In genomic region chr10:84020023-84020620, GRCm38 (mm10) we compare ENCODE assay signal across 9 mouse cellular contexts.
A peak's percentile ranks its signal among the peaks of the same experiment; 100 is the strongest.
DNase-seq lines count a peak whose midpoint lies in the region; ATAC-seq and TF ChIP-seq lines count a peak whose summit lies in the region.
"Had no signal": no experiment of that assay in that cellular context is flagged by ENCODE, and none has a peak within 500 bp of the region (broad histone marks: within the 10 kb centered on the region; RNA-seq: fewer than 3 reads in every experiment).

No protein-coding gene starts in this region.

- peak; percentile 20 for DNase-seq in cerebellum, adult 11 months
- DNase-seq in spleen, adult 2 months (ENCODE audit: low read depth in 1 of 2, low spot score in 2 of 2) = peak in 1 of 2 experiments; percentile 23
- DNase-seq in spleen, adult 12 weeks (ENCODE audit: low spot score) = no peak
- peak; percentile 75 for DNase-seq in embryo, embryonic 10 days (ENCODE audit: low spot score)
- DNase-seq in heart, postnatal 4 days = peak; percentile 82
- DNase-seq in liver, embryonic 14.5 days (ENCODE audit: low read depth in 3 of 3, low spot score in 3 of 3) = no peak
- peak; percentile 60 for DNase-seq in stomach, postnatal 0 days (ENCODE audit: low spot score)

- 46% methylated on average over 10 of the region's 10 CpGs for WGBS in spleen, adult 2 months
- WGBS in liver, embryonic 14.5 days (ENCODE audit: insufficient replicate concordance) = 26% methylated on average over 10 of the region's 10 CpGs
- 54% methylated on average over 10 of the region's 10 CpGs for whole genome bisulfite sequencing in stomach, postnatal 0 days

- no peak for TF ChIP-seq POLR2A in spleen, adult 2 months (IDR thresholded peaks at IDR 0.05; ENCODE audit: low read depth, low read length)

- H3K4me2 ChIP-seq in liver, embryonic 14.5 days (ENCODE audit: low read depth) = no peak overlapping the region
- H3K4me2 ChIP-seq in stomach, postnatal 0 days (replicated peaks; ENCODE audit: low read depth) = no peak overlapping the region

- H3K36me3 ChIP-seq in spleen, adult 2 months (ENCODE audit: control insufficient read depth, insufficient read depth, low read length) = no peaks in the 10 kb centered on the region
- no peaks in the 10 kb centered on the region for H3K36me3 ChIP-seq in liver, embryonic 14.5 days (replicated peaks; ENCODE audit: control insufficient read depth, insufficient read depth, low read depth)
- H3K36me3 ChIP-seq in stomach, postnatal 0 days (ENCODE audit: control insufficient read depth, insufficient read depth, low read length) = no peaks in the 10 kb centered on the region
- H3K36me3 ChIP-seq: neural tube, embryonic 13.5 days had no signal

- H3K4me1 ChIP-seq in spleen, adult 2 months (ENCODE audit: control insufficient read depth, insufficient read depth, insufficient read length) = no peaks in the 10 kb centered on the region
- H3K4me1 ChIP-seq in liver, embryonic 14.5 days (replicated peaks; ENCODE audit: control insufficient read depth in 2 of 2, insufficient read depth in 2 of 2, low read length in 1 of 2) = no peaks in the 10 kb centered on the region
- no peaks in the 10 kb centered on the region for H3K4me1 ChIP-seq in stomach, postnatal 0 days (replicated peaks; ENCODE audit: control insufficient read depth, insufficient read depth)
- H3K4me1 ChIP-seq: neural tube, embryonic 13.5 days had no signal

- H3K27me3 ChIP-seq in spleen, adult 2 months (ENCODE audit: control insufficient read depth, insufficient read depth, low read length) = no peaks in the 10 kb centered on the region
- no peaks in the 10 kb centered on the region for H3K27me3 ChIP-seq in liver, embryonic 14.5 days (ENCODE audit: control insufficient read depth, insufficient read depth, low read length)
- H3K27me3 ChIP-seq in stomach, postnatal 0 days (ENCODE audit: control insufficient read depth, insufficient read depth, low read length) = no peaks in the 10 kb centered on the region
- H3K27me3 ChIP-seq: neural tube, embryonic 13.5 days had no signal

- H3K9me3 ChIP-seq in liver, embryonic 14.5 days (ENCODE audit: control insufficient read depth, low read length) = no peaks in the 10 kb centered on the region
- no peaks in the 10 kb centered on the region for H3K9me3 ChIP-seq in stomach, postnatal 0 days (ENCODE audit: control insufficient read depth, low read length)
- H3K9me3 ChIP-seq: neural tube, embryonic 13.5 days had no signal

- no peak for TF ChIP-seq EP300 in liver, embryonic 14.5 days (IDR thresholded peaks at IDR 0.05; ENCODE audit: low read depth)
- TF ChIP-seq EP300 in stomach, postnatal 0 days (optimal IDR thresholded peaks at IDR 0.05) = no peak

- ATAC-seq in cerebellum, adult (ENCODE audit: insufficient number of reproducible peaks, low FRiP score, low TSS enrichment) = no peak
- ATAC-seq in liver, embryonic 14.5 days (ENCODE audit: insufficient read depth) = no peak
- no peak for ATAC-seq in stomach, postnatal 0 days (ENCODE audit: low FRiP score, low TSS enrichment)

- TF ChIP-seq CTCF in spleen, adult 2 months (IDR thresholded peaks at IDR 0.05; ENCODE audit: extremely low read depth, insufficient read depth, insufficient read length, insufficient replicate concordance) = peak; percentile 28; the same call in 1 of the 2 replicates
- TF ChIP-seq CTCF in liver, embryonic 14.5 days (IDR thresholded peaks at IDR 0.05; ENCODE audit: low read depth) = peak; percentile 58
- peak; percentile 76 for TF ChIP-seq CTCF in stomach, postnatal 0 days (IDR thresholded peaks at IDR 0.05; ENCODE audit: low read depth)

- H3K9ac ChIP-seq in liver, embryonic 14.5 days (replicated peaks) = no peak overlapping the region
- H3K9ac ChIP-seq in stomach, postnatal 0 days (ENCODE audit: low read length) = no peak overlapping the region
- H3K9ac ChIP-seq: neural tube, embryonic 13.5 days had no signal

- no peak overlapping the region for H3K4me3 ChIP-seq in spleen, adult 2 months (ENCODE audit: extremely low read depth, insufficient read depth, insufficient read length)
- no peak overlapping the region for H3K4me3 ChIP-seq in liver, embryonic 14.5 days (ENCODE audit: insufficient read depth in 1 of 2, low read depth in 2 of 2, low read length in 2 of 2)
- no peak overlapping the region for H3K4me3 ChIP-seq in stomach, postnatal 0 days (ENCODE audit: low read depth, low read length)
- H3K4me3 ChIP-seq: neural tube, embryonic 13.5 days had no signal

- no peak overlapping the region for H3K27ac ChIP-seq in spleen, adult 2 months (ENCODE audit: insufficient read depth, low read length)
- no peak overlapping the region for H3K27ac ChIP-seq in liver, embryonic 14.5 days
- H3K27ac ChIP-seq in stomach, postnatal 0 days (replicated peaks) = no peak overlapping the region
- H3K27ac ChIP-seq: neural tube, embryonic 13.5 days had no signal

Comparison
In these comparisons a context has a peak if more than half of its experiments do, and no peak if none do; other contexts are left out.
1. DNase-seq: peak in cerebellum, adult 11 months (single experiment), embryo, embryonic 10 days (single experiment), heart, postnatal 4 days (single experiment) and stomach, postnatal 0 days (single experiment); none in spleen, adult 12 weeks (single experiment) and liver, embryonic 14.5 days (0 of 3).
2. Peak in every context shown above with its lines, with median percentiles within 50 percentile points of each other: CTCF ChIP-seq.